Mouse (Mus musculus) A20 (cell line): ENCODE results near the gene Lgr6.

ENCODE experiments used
- DNase-seq: peaks from one replicate; pipeline ENCODE4 v3.0.0-alpha.2; 2011; ENCODE audit warnings: low read depth, low spot score

Gene Lgr6

GRCm38 (mm10) chr1:134962053-134962803 lies 142.8 kb downstream of the Lgr6 start, which contains the start of gene Ube2t:
Gene Ube2t (plus strand): TSS chr1:134962565.
- peak; percentile 98 for DNase-seq

DNA sequence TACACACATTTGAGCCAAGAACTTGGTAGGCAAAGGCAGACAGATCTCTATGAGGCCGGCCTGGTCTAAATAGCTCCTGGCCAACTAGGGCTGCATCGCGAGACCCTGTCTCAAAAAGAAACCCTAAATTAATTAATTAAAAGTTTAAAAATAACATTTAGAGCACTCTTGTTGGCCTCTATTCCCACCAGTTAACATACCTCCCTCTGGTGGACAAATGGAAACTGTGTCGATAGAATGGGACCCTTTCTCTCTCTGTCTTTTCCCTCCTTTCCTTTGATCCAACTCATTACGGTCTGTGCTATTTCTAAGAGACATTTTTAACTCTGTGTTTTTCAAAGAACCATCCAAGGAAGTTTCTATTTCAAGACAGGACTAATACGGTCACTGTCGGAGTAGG lies 144.4 kb downstream of the Lgr6 start:
- DNase-seq, result peak; percentile 31

DNA sequence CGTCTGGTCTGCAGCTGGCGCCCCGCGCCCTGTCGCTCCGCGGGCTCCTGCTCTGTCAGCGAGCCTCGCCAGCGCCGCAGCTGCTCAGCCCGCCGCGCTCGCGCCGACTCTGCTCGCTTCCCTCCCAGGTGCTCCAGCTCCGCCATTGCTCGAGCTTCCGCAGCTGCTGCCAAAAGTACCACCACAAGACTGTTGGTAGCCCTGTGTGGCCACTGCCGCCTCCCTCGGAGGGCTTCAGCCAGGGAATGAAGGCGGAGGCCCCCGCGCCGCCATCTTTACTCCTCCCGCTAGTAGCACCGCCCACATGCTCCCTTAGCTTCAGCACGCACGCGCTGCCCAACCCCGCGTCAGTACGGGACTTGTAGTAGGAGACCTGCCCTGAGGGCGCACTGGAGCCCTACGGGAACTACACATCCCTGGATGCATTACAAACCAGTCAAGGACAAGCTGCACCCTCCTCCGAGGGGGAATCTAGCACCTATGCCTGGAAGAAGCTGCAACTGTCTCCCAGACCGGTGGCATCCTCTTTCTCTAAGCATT lies 149.4 kb downstream of the Lgr6 start, which contains the start of gene Ppp1r12b:
Gene Ppp1r12b, minus strand, starts transcription at position 306 of the 540 bp plus-strand sequence.
- peak; percentile 96 for DNase-seq

DNA sequence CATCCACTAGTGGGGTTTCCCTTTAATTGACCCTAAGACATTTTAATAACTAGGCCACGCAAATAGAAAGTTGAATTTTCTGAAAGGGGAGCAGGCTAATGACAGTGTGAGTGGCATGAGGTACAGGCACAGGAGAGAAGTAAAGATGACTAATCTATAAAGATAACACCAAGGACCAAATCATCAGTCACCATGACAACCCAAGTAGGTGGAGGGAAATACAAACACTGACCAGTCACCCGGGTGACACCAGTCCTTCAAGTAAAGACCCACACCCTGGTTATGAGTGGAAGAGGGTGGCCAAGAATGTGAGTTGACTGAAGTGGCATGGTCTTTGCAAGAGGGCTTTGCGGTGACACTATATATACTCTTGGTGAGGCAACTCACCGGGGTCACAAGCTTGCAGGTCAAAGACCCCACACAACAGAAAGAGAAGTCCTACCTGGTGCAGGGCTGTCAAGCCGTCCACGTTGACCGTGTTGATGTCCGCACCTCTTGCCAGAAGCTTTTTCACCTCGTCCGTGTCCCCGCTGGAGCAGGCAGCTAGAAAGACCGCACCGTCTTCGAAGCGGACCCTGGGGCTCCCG lies 149.9 kb downstream of the Lgr6 start:
- DNase-seq, result no peak

DNA sequence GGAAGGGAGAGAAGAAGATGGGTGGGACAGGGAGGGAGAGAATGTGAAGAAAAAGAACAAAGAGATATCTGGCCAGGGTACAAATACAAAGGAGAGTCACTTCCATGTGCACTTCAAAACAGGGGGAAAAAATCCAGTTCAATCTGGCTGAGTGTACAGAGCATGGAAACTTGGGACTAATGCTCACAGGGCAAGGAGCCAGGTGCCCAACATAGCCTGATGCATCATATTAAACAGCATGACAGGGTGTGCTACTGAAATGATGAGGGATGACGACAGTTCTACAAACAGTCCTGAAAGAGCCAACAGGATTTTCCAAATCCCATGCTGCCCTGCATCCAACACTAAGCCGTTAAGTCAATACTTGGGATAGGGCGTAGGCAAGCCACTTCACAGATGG lies 155.1 kb downstream of the Lgr6 start:
- DNase-seq, result no peak

DNA sequence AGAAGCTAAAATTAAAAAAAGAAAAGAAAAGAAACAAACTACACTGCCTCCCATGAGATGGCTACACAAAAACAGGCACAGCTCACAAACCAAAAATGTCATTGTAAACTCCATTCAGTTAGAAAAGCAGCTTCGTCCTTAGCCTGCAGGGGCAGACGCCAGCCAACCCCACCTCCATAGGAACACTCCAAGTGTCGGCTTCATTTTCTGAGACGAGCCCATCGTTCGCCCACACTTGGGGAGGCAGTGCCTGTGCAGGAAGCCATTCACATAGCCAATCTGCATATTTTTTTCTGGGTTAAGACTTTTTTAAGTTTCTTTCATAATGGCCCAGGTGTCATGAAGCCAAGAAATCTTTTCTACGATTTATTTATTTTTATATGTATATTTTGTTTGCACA lies 157.5 kb downstream of the Lgr6 start:
- no peak for DNase-seq

DNA sequence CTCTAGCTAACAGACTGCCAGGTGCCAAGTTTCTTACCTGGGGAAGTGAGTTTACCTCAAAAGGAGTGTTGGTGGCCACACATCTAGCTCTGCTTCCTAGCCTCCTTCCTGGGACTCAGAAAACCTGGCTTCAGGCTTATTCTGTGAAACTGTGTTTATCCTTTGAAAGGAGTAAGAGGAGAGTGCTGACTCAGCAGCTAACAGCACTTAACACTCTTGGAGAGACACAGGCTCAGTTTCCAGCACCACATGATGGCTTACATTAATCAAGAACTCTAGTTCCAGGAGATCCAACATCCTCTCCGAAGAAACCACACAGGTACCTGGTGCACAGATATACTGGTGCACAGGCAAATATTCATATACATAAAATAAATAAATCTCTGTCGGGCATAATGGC lies 162.2 kb downstream of the Lgr6 start:
- DNase-seq, result no peak

GRCm38 (mm10) chr1:134940863-134941262 lies 164.2 kb downstream of the Lgr6 start:
- no peak for DNase-seq

GRCm38 (mm10) chr1:134938233-134938632 lies 166.8 kb downstream of the Lgr6 start:
- no peak for DNase-seq

DNA sequence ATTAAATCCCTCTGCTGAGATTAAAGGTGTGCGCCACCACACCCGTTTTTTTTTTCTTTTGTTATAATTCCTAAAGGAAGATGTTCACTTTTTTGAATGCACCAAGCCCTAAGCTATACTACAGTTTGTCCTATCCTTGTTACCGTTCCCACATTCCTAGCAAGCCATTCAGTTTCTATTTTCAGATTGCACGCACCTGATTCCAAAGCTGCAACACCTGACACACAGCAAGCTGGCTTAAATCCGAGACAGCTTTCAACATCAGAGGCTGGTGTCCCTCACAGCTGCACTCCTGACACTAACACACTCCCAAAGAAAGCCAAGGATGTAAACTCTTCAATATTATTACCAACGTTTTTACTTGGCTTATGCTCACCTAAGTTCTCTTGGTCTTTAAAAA lies 168.7 kb downstream of the Lgr6 start:
- DNase-seq, result no peak
